Mouse (Mus musculus): Measurements from ENCODE around the gene Gm38392.
"Not testable (repeated sequence)": the region's sequence is repeated elsewhere in the genome, so short reads cannot be mapped to it uniquely, and the experiment has no call there.

GRCm38 (mm10) chr3:88268014-88268413, 19.0 kb downstream of the Gm38392 start:
- not testable (repeated sequence) for TF ChIP-seq CTCF, EP300 (IDR thresholded peaks at IDR 0.05; ENCODE audit: low read depth)

Data from heart, postnatal 0 days (tissue).